Mouse (Mus musculus) layer of hippocampus, adult 9-10 months (tissue): Measurements from ENCODE around the gene Ranbp3l.
"Not testable (repeated sequence)": the region's sequence is repeated elsewhere in the genome, so short reads cannot be mapped to it uniquely, and the experiment has no call there.

Experiments
- DNase-seq: peaks from one replicate; pipeline ENCODE4 v3.0.0; 2022; ENCODE audit warnings: low spot score

The Ranbp3l gene

GRCm38 (mm10) chr15:8967573-8968228 lies at the start of gene Ranbp3l:
Ranbp3l (plus strand) TSS chr15:8967949.
- no peak for DNase-seq

- DNase-seq: no peak
Observed at GRCm38 (mm10) chr15:8930061-8930460, 37.7 kb upstream of the Ranbp3l start.

- DNase-seq: no peak
Observed at GRCm38 (mm10) chr15:8936911-8937310, 30.8 kb upstream of the Ranbp3l start.

GRCm38 (mm10) chr15:8940861-8941260 lies 26.9 kb upstream of the Ranbp3l start:
- no peak for DNase-seq

- no peak for DNase-seq
Observed at GRCm38 (mm10) chr15:8950856-8951255, 16.9 kb upstream of the Ranbp3l start.

GRCm38 (mm10) chr15:8963323-8963722 lies 4.4 kb upstream of the Ranbp3l start:
- no peak for DNase-seq

- DNase-seq: no peak
Observed at GRCm38 (mm10) chr15:8968229-8968595, 463 bp downstream of the Ranbp3l start.

- no peak for DNase-seq
Observed at GRCm38 (mm10) chr15:8969061-8969635, 1.4 kb downstream of the Ranbp3l start.

- DNase-seq: no peak
Observed at GRCm38 (mm10) chr15:8991211-8991610, 23.5 kb downstream of the Ranbp3l start.

- DNase-seq: no peak
Observed at GRCm38 (mm10) chr15:8991859-8992838, 24.4 kb downstream of the Ranbp3l start.

GRCm38 (mm10) chr15:8994608-8995277 lies 27.0 kb downstream of the Ranbp3l start:
- no peak for DNase-seq

GRCm38 (mm10) chr15:8995490-8995889 lies 27.7 kb downstream of the Ranbp3l start:
- DNase-seq: no peak

- DNase-seq: no peak
Observed at GRCm38 (mm10) chr15:9002762-9003161, 35.0 kb downstream of the Ranbp3l start.

- DNase-seq: no peak
Observed at GRCm38 (mm10) chr15:9009196-9009595, 41.4 kb downstream of the Ranbp3l start.

GRCm38 (mm10) chr15:9014541-9014940 lies 46.8 kb downstream of the Ranbp3l start:
- DNase-seq: no peak

- not testable (repeated sequence) for DNase-seq
Observed at GRCm38 (mm10) chr15:9015496-9015895, 47.7 kb downstream of the Ranbp3l start.

GRCm38 (mm10) chr15:9055704-9056103 lies 88.0 kb downstream of the Ranbp3l start:
- DNase-seq: no peak

- DNase-seq: no peak
Observed at GRCm38 (mm10) chr15:9059856-9060255, 92.1 kb downstream of the Ranbp3l start.

- DNase-seq: no peak
Observed at GRCm38 (mm10) chr15:9061150-9061882, 93.6 kb downstream of the Ranbp3l start.

- no peak for DNase-seq
Observed at GRCm38 (mm10) chr15:9068881-9069280, 101.1 kb downstream of the Ranbp3l start.

- DNase-seq: no peak
Observed at GRCm38 (mm10) chr15:9070353-9070752, 102.6 kb downstream of the Ranbp3l start.
